Mouse (Mus musculus) heart, adult 2 months (tissue): ENCODE measurements around the gene Bet1l.

Experiments
- CTCF ChIP-seq: fragments of 200-600 bp; IDR thresholded peaks from 2 replicates; pipeline ENCODE4 v1.8.1; 2022; ENCODE audit warnings: antibody characterized with exemption, mild to moderate bottlenecking, moderate library complexity
- EP300 ChIP-seq: fragments of 200-500 bp; IDR thresholded peaks from 2 replicates; pipeline ENCODE4 v1.6.1; 2011; ENCODE audit warnings: low read depth, low read length, control low read depth; ENCODE audit not compliant: insufficient read depth

- no peak for TF ChIP-seq CTCF
- TF ChIP-seq EP300, result no peak
These were observed 25.9 kb downstream of the Bet1l start for GRCm38 (mm10) chr7:140831447-140831846.
